In the genomic region with DNA sequence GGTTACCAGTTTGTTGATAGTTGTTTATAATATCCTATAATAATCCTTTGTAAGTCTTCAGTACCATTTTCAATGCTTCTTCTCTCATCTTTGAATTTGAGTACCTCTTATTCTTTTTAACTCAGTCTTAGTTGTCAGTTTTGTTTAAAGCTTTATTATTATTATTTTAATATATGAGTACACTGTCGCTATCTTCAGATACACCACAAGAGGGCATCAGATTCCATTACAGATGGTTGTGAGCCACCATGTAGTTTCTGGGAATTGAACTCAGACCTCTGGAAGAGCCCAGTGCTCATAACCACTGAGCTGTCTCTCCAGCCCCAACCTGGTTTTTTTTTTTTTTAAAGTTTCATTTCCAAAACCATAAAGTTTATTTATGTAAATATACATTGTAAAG, we compare ENCODE assay signal across 1 mouse cellular context.
A peak's percentile ranks its signal among the peaks of the same experiment; 100 is the strongest.
TF ChIP-seq lines count a peak whose summit lies in the region.

No protein-coding gene starts in this region.

TF ChIP-seq in MEL, 35 proteins besides CTCF, POLR2A, EP300 and RAD21 (continued from another document):
- peak; percentile 25; the same call in 1 of the 2 replicates for TF ChIP-seq SMC3 (IDR thresholded peaks at IDR 0.05; ENCODE audit: low read depth, low read length)
